Mouse (Mus musculus) heart, postnatal 0 days (tissue): ENCODE results near the gene Nipsnap3a. TPM values are rescaled to one million over a fixed set of nuclear protein-coding genes. Genes with fewer than 3 reads are reported as not detected.

Experiments used
- ATAC-seq: fragments of 200-750 bp; cut with Nextera tagmentation; 2 replicates; pipeline ENCODE4 v1.8.0; 2017; ENCODE audit warnings: low read depth, moderate number of reproducible peaks, moderate library complexity; ENCODE audit not compliant: insufficient read depth
- DNase-seq: peaks from one replicate; pipeline ENCODE4 v3.0.0-alpha.2; 2016; ENCODE audit warnings: low spot score
- H3K27ac ChIP-seq: fragments of 300-500 bp; sonication (generic); 2 replicates; pipeline ENCODE4 v1.5.1; 2014; ENCODE audit warnings: low read depth, mild to moderate bottlenecking
- H3K27me3 ChIP-seq: fragments of 300-500 bp; sonication (generic); 2 replicates; pipeline ENCODE4 v1.6.1; 2014; ENCODE audit warnings: low read length, mixed read lengths; ENCODE audit not compliant: control insufficient read depth, insufficient read depth
- H3K36me3 ChIP-seq: fragments of 300-500 bp; sonication (generic); replicated peaks from 2 replicates; pipeline ENCODE4 v1.6.1; 2014; ENCODE audit warnings: low read length, mixed read lengths; ENCODE audit not compliant: control insufficient read depth, insufficient read depth
- H3K4me1 ChIP-seq: fragments of 300-500 bp; sonication (generic); 2 replicates; pipeline ENCODE4 v1.6.1; 2014; ENCODE audit warnings: antibody characterized with exemption; ENCODE audit not compliant: control insufficient read depth, insufficient read depth
- H3K4me2 ChIP-seq: fragments of 300-500 bp; sonication (generic); 2 replicates; pipeline ENCODE4 v1.6.1; 2014; ENCODE audit warnings: low read depth, mild to moderate bottlenecking, low read length, moderate library complexity
- H3K4me3 ChIP-seq: fragments of 300-500 bp; sonication (generic); 2 replicates; pipeline ENCODE4 v1.5.1; 2014; ENCODE audit warnings: low read depth, low read length
- H3K9ac ChIP-seq: fragments of 300-500 bp; sonication (generic); replicated peaks from 2 replicates; pipeline ENCODE4 v1.6.1; 2014; ENCODE audit warnings: low read depth, low read length, mixed read lengths
- H3K9me3 ChIP-seq: fragments of 300-500 bp; sonication (generic); replicated peaks from 2 replicates; pipeline ENCODE4 v1.6.1; 2016; ENCODE audit warnings: low read length; ENCODE audit not compliant: control insufficient read depth
- CTCF ChIP-seq: IDR thresholded peaks from 2 replicates; pipeline ENCODE4 v1.5.1; 2016; ENCODE audit warnings: antibody characterized with exemption, control low read depth, low read depth
- EP300 ChIP-seq: IDR thresholded peaks from 2 replicates; pipeline ENCODE4 v1.6.1; 2016; ENCODE audit warnings: antibody characterized with exemption, low read depth
- WGBS: fragments of 180-500 bp; shearing (Covaris S2); extraction: QIAGEN DNeasy Blood & Tissue Kit; methylation state at CpG from one replicate; pipeline ENCODE4 v1.1.7; 2014; 5-methylcytosine and 5-hydroxymethylcytosine counted together
- polyA plus RNA-seq: library from polyadenylated mRNA; unstranded; fragments of >200 nt; fragmentation: Nextera tagmentation; extraction: Ambion mirVana; gene quantifications from 2 replicates; pipeline ENCODE4 v1.2.1, GENCODE M21; 2015
- total RNA-seq: library from RNA; depleted of rRNA; stranded (reverse); fragments of >200 nt; gene quantifications from 2 replicates; pipeline ENCODE4 v1.2.3, GENCODE M21; 2014; ENCODE audit warnings: low replicate concordance

The Nipsnap3a gene
- total and polyA plus RNA-seq, 2 experiments from 2014 or later: not detected

DNA sequence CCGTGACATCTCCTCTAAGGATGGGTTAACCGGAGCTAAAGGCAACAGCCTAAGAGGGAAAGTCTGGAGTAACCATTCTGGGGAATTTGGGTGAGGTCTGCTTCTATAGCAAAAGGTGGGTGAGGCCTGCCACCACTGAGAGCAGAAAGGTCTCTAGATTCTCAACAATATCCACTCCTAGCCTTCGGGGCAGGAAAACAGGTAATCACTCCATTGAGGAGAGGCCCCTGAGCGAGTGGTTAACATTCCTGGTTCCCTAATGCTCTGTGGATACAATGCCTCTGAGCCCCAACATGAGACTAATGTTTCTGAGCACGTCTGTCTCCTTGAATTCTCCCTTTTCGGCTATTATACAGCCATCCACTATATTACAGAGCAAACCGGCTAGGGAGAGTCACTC, 25.3 kb downstream of the Nipsnap3a start:
- ATAC-seq (no peak), DNase-seq (no peak)
- H3K9ac ChIP-seq: no peak overlapping the region
- H3K27me3 ChIP-seq: no peaks in the 10 kb centered on the region
- WGBS: 92% methylated on average over 7 of the region's 7 CpGs
- H3K9me3 ChIP-seq: peaks cover 12% of the 10 kb centered on the region
- TF ChIP-seq EP300 (no peak), CTCF (no peak)
- H3K4me1 ChIP-seq: peaks cover 7% of the 10 kb centered on the region; the same call in 1 of the 2 replicates
- no peak overlapping the region for H3K4me3 ChIP-seq
- H3K4me2 ChIP-seq: no peak overlapping the region
- no peak overlapping the region for H3K27ac ChIP-seq
- peaks cover 30% of the 10 kb centered on the region for H3K36me3 ChIP-seq

DNA sequence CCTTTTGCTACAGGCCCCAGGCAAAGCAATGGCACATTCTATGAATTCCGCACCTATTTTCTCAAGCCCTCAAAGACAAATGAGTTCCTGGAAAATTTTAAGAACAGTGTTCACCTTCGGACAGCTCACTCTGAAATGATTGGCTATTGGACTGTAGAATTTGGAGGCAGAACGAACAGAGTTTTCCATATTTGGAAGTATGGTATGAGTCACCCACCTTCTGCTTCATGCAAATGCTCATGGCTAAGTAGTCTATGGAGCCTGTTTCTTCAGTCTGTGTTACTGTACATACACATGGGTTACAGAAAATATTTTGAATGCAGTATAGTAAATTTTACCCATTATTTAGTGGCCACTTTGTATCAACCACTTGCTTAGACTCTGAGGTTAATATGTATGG, 26.0 kb downstream of the Nipsnap3a start:
- Histone ChIP-seq H3K4me1 (peaks cover 7% of the 10 kb centered on the region; the same call in 1 of the 2 replicates), H3K9ac (no peak overlapping the region), H3K27ac (no peak overlapping the region), H3K27me3 (no peaks in the 10 kb centered on the region), H3K4me2 (no peak overlapping the region), H3K9me3 (peaks cover 12% of the 10 kb centered on the region), H3K4me3 (no peak overlapping the region), H3K36me3 (peaks cover 33% of the 10 kb centered on the region)
- TF ChIP-seq CTCF (no peak), EP300 (no peak)
- ATAC-seq: no peak
- WGBS: 88% methylated on average over 3 of the region's 3 CpGs
- DNase-seq: no peak

DNA sequence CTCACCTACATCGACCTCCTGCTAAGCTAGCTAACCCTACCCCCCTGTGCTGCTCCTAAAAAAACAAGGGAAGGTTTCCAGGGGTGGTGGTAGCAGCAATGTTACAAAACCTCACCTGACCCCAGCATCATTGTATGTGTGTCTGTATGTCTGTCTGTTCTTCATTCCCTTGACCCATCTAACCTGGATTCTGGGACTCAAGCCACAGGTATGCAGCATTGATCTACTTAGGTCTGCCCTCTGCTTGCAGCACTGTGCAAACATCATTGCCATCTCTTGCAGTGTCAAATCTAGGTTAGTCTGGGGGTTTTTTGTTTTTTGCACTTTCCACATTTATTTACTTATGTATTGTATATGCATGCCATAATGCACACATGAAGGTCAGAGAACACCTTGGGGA, 29.3 kb downstream of the Nipsnap3a start:
- no peak for TF ChIP-seq CTCF
- Histone ChIP-seq H3K9me3 (peaks cover 12% of the 10 kb centered on the region), H3K4me3 (no peak overlapping the region), H3K4me2 (no peak overlapping the region), H3K27ac (no peak overlapping the region), H3K4me1 (no peaks in the 10 kb centered on the region), H3K9ac (no peak overlapping the region), H3K27me3 (no peaks in the 10 kb centered on the region), H3K36me3 (peaks cover 52% of the 10 kb centered on the region)
- 87% methylated on average over 1 of the region's 1 CpGs for WGBS
- DNase-seq (no peak), ATAC-seq (no peak)

DNA sequence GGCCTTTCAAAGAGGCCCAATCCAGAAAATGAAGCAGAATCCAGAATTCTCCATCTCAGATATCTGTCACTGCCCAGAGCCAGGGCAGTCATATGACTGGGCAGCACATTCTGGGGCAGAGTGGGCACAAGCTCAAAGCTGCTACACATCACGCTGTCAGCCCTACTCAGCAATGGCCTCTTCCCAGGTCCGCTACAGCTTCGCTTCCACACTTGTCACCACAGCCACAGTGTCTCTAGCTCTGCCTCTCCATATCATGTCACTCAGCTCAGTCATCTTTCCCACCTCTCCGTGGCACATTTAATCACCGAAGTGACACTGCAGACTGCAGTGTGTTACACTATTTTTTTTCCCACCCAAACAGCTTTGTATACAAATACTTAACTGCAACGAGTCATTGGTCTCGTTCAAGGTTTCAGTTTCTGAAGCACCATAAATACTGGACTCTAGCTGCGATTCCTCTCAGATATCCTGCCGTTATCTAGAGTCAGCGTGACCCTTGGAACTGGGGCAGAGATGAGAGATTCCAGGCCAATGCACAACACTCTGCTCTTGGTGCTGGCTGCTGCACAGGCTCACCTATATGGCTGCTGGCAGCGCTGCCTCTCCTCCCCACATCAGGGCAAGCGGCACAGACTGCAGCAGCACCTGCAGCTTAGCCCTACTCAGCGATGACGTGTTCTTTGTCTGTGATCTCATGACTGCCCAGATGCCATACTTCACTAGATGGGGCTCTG, 34.3 kb downstream of the Nipsnap3a start:
- WGBS: 64% methylated on average over 14 of the region's 14 CpGs

DNA sequence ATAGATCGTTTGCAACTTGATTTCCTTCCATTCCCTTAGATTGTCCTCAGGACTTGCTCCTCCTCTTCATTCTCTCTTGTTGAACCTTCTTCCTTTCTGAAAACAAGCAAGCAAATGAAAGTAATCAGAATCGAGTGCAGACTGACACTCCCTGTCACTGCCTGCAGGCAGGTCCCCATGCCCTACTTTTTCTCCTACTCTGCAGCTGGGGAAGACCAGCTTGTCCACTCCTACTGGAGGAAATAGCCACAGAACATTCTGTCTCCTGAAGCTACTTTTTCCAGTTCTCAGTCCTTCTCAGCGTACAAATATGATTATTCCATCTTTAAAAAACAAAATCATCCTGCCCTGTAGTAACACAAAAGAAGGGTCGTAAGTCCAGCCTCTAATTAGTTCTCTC, 35.3 kb downstream of the Nipsnap3a start:
- TF ChIP-seq EP300 (no peak), CTCF (no peak)
- ATAC-seq: no peak

More for the DNA sequence above, 34.3 kb downstream of the Nipsnap3a start:
- Histone ChIP-seq H3K27me3 (no peaks in the 10 kb centered on the region), H3K4me1 (no peaks in the 10 kb centered on the region), H3K9me3 (0 out of 2 replicates have a peak, but pooled peaks cover 8% of the 10 kb centered on the region), H3K36me3 (peaks cover 32% of the 10 kb centered on the region), H3K4me3 (no peak overlapping the region), H3K27ac (no peak overlapping the region), H3K9ac (no peak overlapping the region), H3K4me2 (peak overlapping the region; percentile 5; the same call in 1 of the 2 replicates)
- ATAC-seq (no peak; the same call in 1 of the 2 replicates), DNase-seq (no peak)
- TF ChIP-seq CTCF: no peak
- TF ChIP-seq EP300: no peak

DNA sequence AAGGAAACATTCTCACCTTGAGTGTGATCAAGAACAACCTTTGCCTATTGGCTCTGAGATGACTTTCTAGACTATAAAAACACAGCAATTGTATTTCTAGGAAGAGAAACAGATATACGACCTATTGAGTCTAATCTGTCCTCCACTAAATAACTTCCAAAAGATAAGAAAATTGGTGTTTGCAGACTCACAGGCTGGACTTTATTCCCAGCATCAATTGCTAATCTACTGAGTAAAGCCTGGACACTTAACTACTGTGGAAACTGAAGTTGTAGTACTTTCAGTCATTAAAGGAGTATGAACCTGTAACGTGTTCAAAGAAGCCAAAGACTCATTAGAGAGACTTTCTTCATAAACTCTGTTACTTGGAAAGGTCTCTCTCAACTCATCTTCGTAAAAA, 38.7 kb downstream of the Nipsnap3a start:
- Histone ChIP-seq H3K9ac (no peak overlapping the region), H3K4me3 (no peak overlapping the region), H3K4me1 (no peaks in the 10 kb centered on the region), H3K27ac (no peak overlapping the region), H3K27me3 (no peaks in the 10 kb centered on the region), H3K36me3 (peaks cover 14% of the 10 kb centered on the region), H3K4me2 (no peak overlapping the region), H3K9me3 (0 out of 2 replicates have a peak, but pooled peaks cover 6% of the 10 kb centered on the region)
- TF ChIP-seq CTCF (no peak), EP300 (no peak)
- WGBS: 60% methylated on average over 3 of the region's 3 CpGs
- DNase-seq: no peak
- no peak for ATAC-seq

More for the DNA sequence above, 35.3 kb downstream of the Nipsnap3a start:
- peaks cover 27% of the 10 kb centered on the region for H3K36me3 ChIP-seq
- H3K4me2 ChIP-seq: no peak overlapping the region
- no peaks in the 10 kb centered on the region for H3K27me3 ChIP-seq
- no peak overlapping the region for H3K9ac ChIP-seq
- H3K9me3 ChIP-seq: 0 out of 2 replicates have a peak, but pooled peaks cover 6% of the 10 kb centered on the region
- no peaks in the 10 kb centered on the region for H3K4me1 ChIP-seq
- WGBS: 81% methylated on average over 4 of the region's 4 CpGs
- DNase-seq: no peak
- no peak overlapping the region for H3K27ac ChIP-seq
- H3K4me3 ChIP-seq: no peak overlapping the region
